Comparison of ENCODE assay signal across 21 mouse cellular contexts in the genomic region with DNA sequence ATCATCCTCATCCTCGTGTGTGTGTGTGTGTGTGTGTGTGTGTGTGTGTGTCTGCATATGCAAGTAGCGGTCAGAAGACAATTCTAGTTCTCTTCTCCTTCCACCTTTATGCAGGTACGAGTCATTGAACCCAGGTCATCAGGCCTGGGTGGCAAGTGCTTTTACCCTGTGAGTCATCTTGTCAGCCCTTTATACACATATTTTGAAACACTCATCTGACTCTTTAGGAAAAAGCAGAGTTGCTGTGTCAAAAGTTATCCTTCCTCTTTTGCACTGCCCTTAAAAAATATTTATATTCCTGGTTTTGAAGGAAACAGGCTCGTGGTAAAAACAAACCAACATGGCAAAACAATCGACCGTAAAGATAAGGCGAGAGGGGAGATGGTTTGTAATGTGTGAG. TPM values are rescaled to one million over a fixed set of nuclear protein-coding genes. Genes with fewer than 3 reads are reported as not detected.
A peak's percentile ranks its signal among the peaks of the same experiment; 100 is the strongest.
DNase-seq lines count a peak whose midpoint lies in the region; ATAC-seq and TF ChIP-seq lines count a peak whose summit lies in the region.
"Had no signal": no experiment of that assay in that cellular context is flagged by ENCODE, and none has a peak within 500 bp of the region (broad histone marks: within the 10 kb centered on the region; RNA-seq: fewer than 3 reads in every experiment).

No protein-coding gene starts in this region.

- no peaks in the 10 kb centered on the region for H3K27me3 ChIP-seq in forebrain, postnatal 0 days (ENCODE audit: insufficient read depth, low read length)
- H3K27me3 ChIP-seq: forebrain, embryonic 13.5 days; heart, embryonic 15.5 days; intestine, embryonic 15.5 days had no signal

- 90% methylated on average over 7 of the region's 7 CpGs for WGBS in forebrain, postnatal 0 days

- ATAC-seq in megakaryocyte progenitor cell, adult 5-6 weeks (replicated peaks; ENCODE audit: poor library complexity): peak; percentile 68
- ATAC-seq in forebrain, postnatal 0 days: no peak
- ATAC-seq: forebrain, embryonic 13.5 days; intestine, embryonic 15.5 days had no signal

- H3K9ac ChIP-seq in forebrain, postnatal 0 days: no peak overlapping the region
- H3K9ac ChIP-seq: forebrain, embryonic 13.5 days; heart, embryonic 15.5 days; hindbrain, embryonic 14.5 days; intestine, embryonic 15.5 days had no signal

- no peak overlapping the region for H3K4me3 ChIP-seq in brown adipose tissue, adult 24 weeks (ENCODE audit: insufficient read depth, low read depth, low read length)
- H3K4me3 ChIP-seq in forebrain, postnatal 0 days (ENCODE audit: low read depth, low read length): no peak overlapping the region
- H3K4me3 ChIP-seq: embryonic facial prominence, embryonic 10.5 days; forebrain, embryonic 13.5 days; heart, adult 2 months; heart, embryonic 15.5 days; hindbrain, embryonic 10.5 days; intestine, embryonic 15.5 days had no signal

- no peaks in the 10 kb centered on the region for H3K9me3 ChIP-seq in forebrain, postnatal 0 days (ENCODE audit: low read length)
- H3K9me3 ChIP-seq: embryonic facial prominence, embryonic 10.5 days; forebrain, embryonic 13.5 days; heart, embryonic 15.5 days; hindbrain, embryonic 10.5 days; intestine, embryonic 15.5 days had no signal

- intact Hi-C loops in heart, postnatal 36 days (cut with DNase I): no loop called here

- H3K27ac ChIP-seq in brown adipose tissue, adult 24 weeks (replicated peaks; ENCODE audit: low read depth, low read length): 0 out of 2 replicates have a peak overlapping the region, but pooled peaks have one; percentile 40
- H3K27ac ChIP-seq in forebrain, postnatal 0 days (ENCODE audit: low read depth, low read length): no peak overlapping the region
- H3K27ac ChIP-seq: embryonic facial prominence, embryonic 10.5 days; forebrain, embryonic 13.5 days; heart, adult 2 months; heart, embryonic 15.5 days; hindbrain, embryonic 10.5 days; hindbrain, embryonic 14.5 days; intestine, embryonic 15.5 days had no signal

- no peak for TF ChIP-seq CTCF in forebrain, postnatal 0 days (IDR thresholded peaks at IDR 0.05; ENCODE audit: low read depth)

- no peaks in the 10 kb centered on the region for H3K36me3 ChIP-seq in forebrain, postnatal 0 days (ENCODE audit: insufficient read depth)
- H3K36me3 ChIP-seq: embryonic facial prominence, embryonic 10.5 days; hindbrain, embryonic 10.5 days; intestine, embryonic 15.5 days had no signal

- H3K4me2 ChIP-seq in forebrain, postnatal 0 days (ENCODE audit: low read depth): no peak overlapping the region
- H3K4me2 ChIP-seq: forebrain, embryonic 13.5 days; heart, embryonic 11.5 days; heart, embryonic 15.5 days; hindbrain, embryonic 14.5 days; intestine, embryonic 15.5 days had no signal

- DNase-seq in heart, adult 11 months: peak; percentile 85
- no peak for DNase-seq in heart, postnatal 36 days
- DNase-seq in 3T3-L1 (ENCODE audit: low read depth, low spot score): peak; percentile 24
- DNase-seq in layer of hippocampus, adult 8-10 months (ENCODE audit: low spot score in 2 of 2): no peak
- no peak for DNase-seq in forebrain, postnatal 0 days
- DNase-seq: adrenal gland, adult 8-10 months; adrenal gland, postnatal 36 days; cerebellum, adult 18-20 months; cerebellum, postnatal 10 days; gastrocnemius, postnatal 36 days; heart, adult 2 months; heart, postnatal 14 days had no signal

- H3K4me1 ChIP-seq in brown adipose tissue, adult 24 weeks (ENCODE audit: control insufficient read depth, insufficient read depth, insufficient read length, low read length): peaks cover 17% of the 10 kb centered on the region
- no peaks in the 10 kb centered on the region for H3K4me1 ChIP-seq in forebrain, postnatal 0 days (ENCODE audit: insufficient read depth)
- H3K4me1 ChIP-seq: hindbrain, embryonic 10.5 days; intestine, embryonic 15.5 days had no signal

RNA-seq across cellular contexts. Expression of gene Samd4, which starts 29.8 kb away (rescaled TPM):
- 10 to 100 TPM; 56.0 to 58.2 TPM for total RNA-seq in heart, postnatal 36 days (2021)
- polyA plus RNA-seq in brown adipose tissue, adult 24 weeks (2012; ENCODE audit: insufficient read depth, insufficient read length, missing spikeins): 3.3 TPM in 2 replicates
- total RNA-seq in megakaryocyte progenitor cell, adult 5-6 weeks (2015): 0.15 TPM in 1 of 2 replicates, not detected in the other
- total RNA-seq in megakaryocyte progenitor cell, adult 5-6 weeks (2017): 0.10 TPM in 1 of 2 replicates, not detected in the other
- 10 to 100 TPM; 14.5 to 19.9 (median 17.1) TPM for total RNA-seq in layer of hippocampus, adult 8-10 months (2022)
- 12.3 and 15.2 TPM in 2 replicates for total RNA-seq in forebrain, postnatal 0 days (2014; rRNA removed)
- polyA plus RNA-seq in forebrain, postnatal 0 days (2015; fragmentation: Nextera tagmentation; extraction: Ambion mirVana): 2.5 and 3.5 TPM in 2 replicates

Comparison
In these comparisons a context has a peak if more than half of its experiments do, and no peak if none do; other contexts are left out.
1. DNase-seq: peak in heart, adult 11 months (single experiment) and 3T3-L1 (single experiment); none in heart, postnatal 36 days (0 of 2), layer of hippocampus, adult 8-10 months (0 of 2) and forebrain, postnatal 0 days (single experiment).
2. RNA of gene Samd4, which starts 29.8 kb away (total RNA-seq): 56.0 to 58.2 TPM in heart, postnatal 36 days, 14.5 to 19.9 TPM in layer of hippocampus, adult 8-10 months and 12.3 to 15.2 TPM in forebrain, postnatal 0 days; 0.10 to 0.15 TPM in megakaryocyte progenitor cell, adult 5-6 weeks; every median in the first group is over 10 times any median in the second.